Mouse (Mus musculus): ENCODE data around the gene Ccdc191. TPM values are rescaled to one million over a fixed set of nuclear protein-coding genes. Genes with fewer than 3 reads are reported as not detected.

Ccdc191 gene
- total and polyA plus RNA-seq, 2 experiments from 2014 or later: 0.04 to 5.8 TPM

- DNase-seq (ENCODE audit: low spot score): no peak
- no peak for ATAC-seq (ENCODE audit: insufficient read depth, low read depth)
- 91% methylated on average over 4 of the region's 4 CpGs for WGBS
- Histone ChIP-seq H3K9ac (replicated peaks; ENCODE audit: low read depth, low read length) (no peak overlapping the region), H3K4me1 (ENCODE audit: control insufficient read depth, insufficient read depth) (no peaks in the 10 kb centered on the region), H3K27me3 (ENCODE audit: control insufficient read depth, insufficient read depth, low read length) (no peaks in the 10 kb centered on the region), H3K4me2 (ENCODE audit: low read depth, low read length) (no peak overlapping the region), H3K27ac (ENCODE audit: low read depth) (no peak overlapping the region), H3K36me3 (replicated peaks; ENCODE audit: control insufficient read depth, insufficient read depth, low read length) (no peaks in the 10 kb centered on the region), H3K9me3 (replicated peaks; ENCODE audit: control insufficient read depth, low read length) (no peaks in the 10 kb centered on the region), H3K4me3 (ENCODE audit: low read depth, low read length) (no peak overlapping the region)
- TF ChIP-seq EP300 (IDR thresholded peaks at IDR 0.05; ENCODE audit: low read depth) (no peak), CTCF (IDR thresholded peaks at IDR 0.05; ENCODE audit: low read depth) (no peak)
These were observed 51.2 kb downstream of the Ccdc191 start for GRCm38 (mm10) chr16:43940846-43941245.

- ATAC-seq (ENCODE audit: insufficient read depth, low read depth) (no peak), DNase-seq (ENCODE audit: low spot score) (no peak)
- TF ChIP-seq EP300 (IDR thresholded peaks at IDR 0.05; ENCODE audit: low read depth) (no peak), CTCF (IDR thresholded peaks at IDR 0.05; ENCODE audit: low read depth) (no peak)
- no peak overlapping the region for H3K4me2 ChIP-seq (ENCODE audit: low read depth, low read length)
- no peak overlapping the region for H3K4me3 ChIP-seq (ENCODE audit: low read depth, low read length)
- no peaks in the 10 kb centered on the region for H3K4me1 ChIP-seq (ENCODE audit: control insufficient read depth, insufficient read depth)
- WGBS: 79% methylated on average over 3 of the region's 3 CpGs
- no peak overlapping the region for H3K9ac ChIP-seq (replicated peaks; ENCODE audit: low read depth, low read length)
- no peaks in the 10 kb centered on the region for H3K9me3 ChIP-seq (replicated peaks; ENCODE audit: control insufficient read depth, low read length)
- H3K27ac ChIP-seq (ENCODE audit: low read depth): no peak overlapping the region
- no peaks in the 10 kb centered on the region for H3K36me3 ChIP-seq (replicated peaks; ENCODE audit: control insufficient read depth, insufficient read depth, low read length)
- H3K27me3 ChIP-seq (ENCODE audit: control insufficient read depth, insufficient read depth, low read length): no peaks in the 10 kb centered on the region
These were observed 55.8 kb downstream of the Ccdc191 start for GRCm38 (mm10) chr16:43945351-43945750.

- H3K36me3 ChIP-seq (replicated peaks; ENCODE audit: control insufficient read depth, insufficient read depth, low read length): no peaks in the 10 kb centered on the region
- WGBS: 64% methylated on average over 3 of the region's 3 CpGs
- H3K4me1 ChIP-seq (ENCODE audit: control insufficient read depth, insufficient read depth): no peaks in the 10 kb centered on the region
- H3K4me3 ChIP-seq (ENCODE audit: low read depth, low read length): no peak overlapping the region
- DNase-seq (ENCODE audit: low spot score) (no peak), ATAC-seq (ENCODE audit: insufficient read depth, low read depth) (no peak)
- no peaks in the 10 kb centered on the region for H3K27me3 ChIP-seq (ENCODE audit: control insufficient read depth, insufficient read depth, low read length)
- TF ChIP-seq CTCF (IDR thresholded peaks at IDR 0.05; ENCODE audit: low read depth): no peak
- TF ChIP-seq EP300 (IDR thresholded peaks at IDR 0.05; ENCODE audit: low read depth): no peak
- H3K27ac ChIP-seq (ENCODE audit: low read depth): no peak overlapping the region
- no peaks in the 10 kb centered on the region for H3K9me3 ChIP-seq (replicated peaks; ENCODE audit: control insufficient read depth, low read length)
- H3K4me2 ChIP-seq (ENCODE audit: low read depth, low read length): no peak overlapping the region
- no peak overlapping the region for H3K9ac ChIP-seq (replicated peaks; ENCODE audit: low read depth, low read length)
These were observed 56.3 kb downstream of the Ccdc191 start for GRCm38 (mm10) chr16:43945869-43946268.

GRCm38 (mm10) chr16:43951591-43951990 is 62.0 kb downstream of the Ccdc191 start:
- ATAC-seq (ENCODE audit: insufficient read depth, low read depth) (no peak), DNase-seq (ENCODE audit: low spot score) (no peak)
- Histone ChIP-seq H3K36me3 (replicated peaks; ENCODE audit: control insufficient read depth, insufficient read depth, low read length) (0 out of 2 replicates have a peak, but pooled peaks cover 6% of the 10 kb centered on the region), H3K4me3 (ENCODE audit: low read depth, low read length) (no peak overlapping the region), H3K4me1 (ENCODE audit: control insufficient read depth, insufficient read depth) (no peaks in the 10 kb centered on the region), H3K9me3 (replicated peaks; ENCODE audit: control insufficient read depth, low read length) (no peaks in the 10 kb centered on the region), H3K27ac (ENCODE audit: low read depth) (no peak overlapping the region), H3K4me2 (ENCODE audit: low read depth, low read length) (no peak overlapping the region), H3K27me3 (ENCODE audit: control insufficient read depth, insufficient read depth, low read length) (no peaks in the 10 kb centered on the region), H3K9ac (replicated peaks; ENCODE audit: low read depth, low read length) (no peak overlapping the region)
- no peak for TF ChIP-seq EP300 (IDR thresholded peaks at IDR 0.05; ENCODE audit: low read depth)
- TF ChIP-seq CTCF (IDR thresholded peaks at IDR 0.05; ENCODE audit: low read depth): no peak
- WGBS: 72% methylated on average over 4 of the region's 4 CpGs

- Histone ChIP-seq H3K9ac (replicated peaks; ENCODE audit: low read depth, low read length) (no peak overlapping the region), H3K27me3 (ENCODE audit: control insufficient read depth, insufficient read depth, low read length) (no peaks in the 10 kb centered on the region), H3K27ac (ENCODE audit: low read depth) (no peak overlapping the region), H3K4me3 (ENCODE audit: low read depth, low read length) (no peak overlapping the region), H3K4me1 (ENCODE audit: control insufficient read depth, insufficient read depth) (no peaks in the 10 kb centered on the region), H3K36me3 (replicated peaks; ENCODE audit: control insufficient read depth, insufficient read depth, low read length) (peaks cover 23% of the 10 kb centered on the region), H3K9me3 (replicated peaks; ENCODE audit: control insufficient read depth, low read length) (no peaks in the 10 kb centered on the region), H3K4me2 (ENCODE audit: low read depth, low read length) (no peak overlapping the region)
- ATAC-seq (ENCODE audit: insufficient read depth, low read depth) (no peak), DNase-seq (ENCODE audit: low spot score) (no peak)
- 46% methylated on average over 6 of the region's 6 CpGs for WGBS
- TF ChIP-seq CTCF (IDR thresholded peaks at IDR 0.05; ENCODE audit: low read depth) (no peak), EP300 (IDR thresholded peaks at IDR 0.05; ENCODE audit: low read depth) (no peak)
These were observed 65.3 kb downstream of the Ccdc191 start for GRCm38 (mm10) chr16:43954913-43955312.

DNA sequence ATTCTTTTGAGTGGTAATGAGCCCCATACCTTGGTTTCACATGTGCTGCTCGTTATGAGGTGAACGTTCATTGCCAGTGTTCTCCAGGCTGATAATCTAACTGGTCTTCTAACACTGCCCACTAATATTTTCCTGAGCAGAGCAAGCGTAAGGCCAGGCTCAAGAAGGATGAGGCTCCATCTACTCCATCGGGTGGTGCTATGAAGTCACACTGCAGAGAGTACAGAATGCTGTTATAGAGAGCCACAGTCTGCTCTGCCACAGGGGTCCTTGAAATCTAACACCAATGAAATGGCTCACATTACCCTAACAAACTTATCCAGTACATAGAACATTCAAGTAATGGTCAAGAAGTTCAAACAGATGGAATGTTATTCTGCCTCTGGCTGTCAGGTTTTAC is 68.4 kb downstream of the Ccdc191 start:
- Histone ChIP-seq H3K27me3 (ENCODE audit: control insufficient read depth, insufficient read depth, low read length) (no peaks in the 10 kb centered on the region), H3K4me1 (ENCODE audit: control insufficient read depth, insufficient read depth) (no peaks in the 10 kb centered on the region), H3K4me2 (ENCODE audit: low read depth, low read length) (no peak overlapping the region), H3K36me3 (replicated peaks; ENCODE audit: control insufficient read depth, insufficient read depth, low read length) (peaks cover 17% of the 10 kb centered on the region), H3K9me3 (replicated peaks; ENCODE audit: control insufficient read depth, low read length) (no peaks in the 10 kb centered on the region), H3K27ac (ENCODE audit: low read depth) (no peak overlapping the region), H3K9ac (replicated peaks; ENCODE audit: low read depth, low read length) (no peak overlapping the region), H3K4me3 (ENCODE audit: low read depth, low read length) (no peak overlapping the region)
- ATAC-seq (ENCODE audit: insufficient read depth, low read depth) (no peak), DNase-seq (ENCODE audit: low spot score) (no peak)
- WGBS: 86% methylated on average over 4 of the region's 4 CpGs
- TF ChIP-seq CTCF (IDR thresholded peaks at IDR 0.05; ENCODE audit: low read depth): no peak
- no peak for TF ChIP-seq EP300 (IDR thresholded peaks at IDR 0.05; ENCODE audit: low read depth)
